Mouse (Mus musculus) myocyte (in vitro differentiated cells): Measurements from ENCODE around the gene Zkscan3.

ENCODE experiments used
- E2F4 ChIP-seq: IDR thresholded peaks from one replicate; pipeline ENCODE4 v1.6.1; 2011; ENCODE audit warnings: mild to moderate bottlenecking, control low read depth, moderate library complexity; ENCODE audit not compliant: insufficient read depth
- MAX ChIP-seq: IDR thresholded peaks from one replicate; pipeline ENCODE4 v1.6.1; 2011; ENCODE audit warnings: low read depth, mild to moderate bottlenecking, control low read depth
- MYOG ChIP-seq, 3 experiments: IDR thresholded peaks; one replicate each; pipeline ENCODE4 v1.6.1; 2011; ENCODE audit warnings: control low read depth in 2 of 3, low read depth in 2 of 3, mild to moderate bottlenecking in 2 of 3; ENCODE audit not compliant: insufficient read length in 2 of 3, control insufficient read depth in 1 of 3, insufficient read depth in 1 of 3
- POLR2A ChIP-seq: IDR thresholded peaks from one replicate; pipeline ENCODE4 v1.6.1; 2011; ENCODE audit warnings: low read depth, mild to moderate bottlenecking, control low read depth, moderate library complexity; ENCODE audit not compliant: insufficient read length
- POLR2AphosphoS2 ChIP-seq: IDR thresholded peaks from one replicate; pipeline ENCODE4 v1.6.1; 2011; ENCODE audit warnings: low read depth, control low read depth; ENCODE audit not compliant: insufficient read length
- REST ChIP-seq: IDR thresholded peaks from one replicate; pipeline ENCODE4 v1.6.1; 2011; ENCODE audit warnings: mild to moderate bottlenecking, control low read depth, moderate library complexity; ENCODE audit not compliant: insufficient read depth, insufficient read length
- SRF ChIP-seq: IDR thresholded peaks from one replicate; pipeline ENCODE4 v1.6.1; 2011; ENCODE audit warnings: low read depth; ENCODE audit not compliant: control insufficient read depth, insufficient read length
- TCF12 ChIP-seq: IDR thresholded peaks from one replicate; pipeline ENCODE4 v1.6.1; 2011; ENCODE audit warnings: mild to moderate bottlenecking, control low read depth; ENCODE audit not compliant: poor library complexity, insufficient read depth, severe bottlenecking
- USF1 ChIP-seq: IDR thresholded peaks from one replicate; pipeline ENCODE4 v1.6.1; 2011; ENCODE audit warnings: low read depth, mild to moderate bottlenecking, control low read depth, moderate library complexity

- TF ChIP-seq MAX (no peak), TCF12 (no peak), POLR2A (no peak), USF1 (no peak), REST (no peak), E2F4 (no peak), SRF (no peak), MYOG (IDR thresholded peaks at IDR 0.05; ENCODE audit: control insufficient read depth in 1 of 3, insufficient read depth in 1 of 3, insufficient read length in 2 of 3, low read depth in 2 of 3) (no peak), POLR2AphosphoS2 (no peak)
These were observed 1.4 kb downstream of the Zkscan3 start for GRCm38 (mm10) chr13:21401166-21401565.
